Mouse (Mus musculus): Measurements from ENCODE around the gene Cdc25b.
A peak's percentile ranks its signal among the peaks of the same experiment; 100 is the strongest.
"Not testable (repeated sequence)": the region's sequence is repeated elsewhere in the genome, so short reads cannot be mapped to it uniquely, and the experiment has no call there.

Gene Cdc25b

DNA sequence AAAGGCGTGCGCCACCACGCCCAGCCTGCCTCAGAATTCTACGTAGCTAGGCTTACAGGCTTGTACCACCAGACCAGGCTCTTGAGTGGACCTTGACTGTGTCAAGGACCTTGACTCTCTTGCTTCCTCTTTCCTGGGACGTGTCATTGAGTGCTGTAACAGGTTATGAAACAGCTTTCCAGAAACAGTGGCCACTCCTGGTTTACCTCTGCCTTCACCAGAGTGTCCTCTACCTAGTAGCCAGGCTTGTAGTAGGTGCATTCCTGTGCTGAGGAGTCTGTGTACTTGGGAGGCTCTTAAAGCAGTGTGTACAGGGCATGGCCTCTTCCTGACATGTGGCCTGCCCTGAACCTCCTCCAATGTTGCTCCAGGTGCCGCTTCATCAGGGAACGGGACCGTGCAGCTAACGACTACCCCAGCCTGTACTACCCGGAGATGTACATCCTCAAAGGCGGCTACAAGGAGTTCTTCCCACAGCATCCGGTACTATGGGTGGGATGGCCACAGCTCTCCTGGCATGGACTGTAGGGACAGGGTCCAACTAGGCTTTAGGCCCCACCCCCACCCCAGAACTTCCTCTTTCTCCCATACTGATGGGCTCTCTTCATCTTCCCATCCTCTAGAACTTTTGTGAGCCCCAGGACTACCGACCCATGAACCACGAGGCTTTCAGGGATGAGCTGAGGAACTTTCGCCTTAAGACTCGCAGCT is 10.0 kb downstream of the Cdc25b start:
- no peak for DNase-seq

DNA sequence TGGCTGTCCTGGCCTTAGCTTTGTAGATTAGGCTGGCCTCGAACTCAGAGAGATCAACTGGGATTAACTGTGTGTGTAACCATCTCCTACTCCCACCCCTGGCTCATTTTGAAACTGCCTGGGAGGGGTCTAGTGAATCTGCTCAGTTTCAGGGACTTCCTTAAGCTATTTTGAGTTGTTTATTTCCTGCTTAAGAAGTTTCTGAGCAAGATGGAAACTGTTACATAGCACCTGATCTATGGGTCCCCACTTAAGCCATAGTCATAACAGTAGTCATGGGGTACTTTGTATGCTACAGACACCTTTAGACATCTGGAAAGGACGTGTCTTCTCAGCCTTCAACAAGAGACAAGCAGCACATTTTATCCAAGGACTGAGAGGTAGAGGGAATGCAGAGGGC is 14.0 kb downstream of the Cdc25b start:
- no peak for DNase-seq

DNA sequence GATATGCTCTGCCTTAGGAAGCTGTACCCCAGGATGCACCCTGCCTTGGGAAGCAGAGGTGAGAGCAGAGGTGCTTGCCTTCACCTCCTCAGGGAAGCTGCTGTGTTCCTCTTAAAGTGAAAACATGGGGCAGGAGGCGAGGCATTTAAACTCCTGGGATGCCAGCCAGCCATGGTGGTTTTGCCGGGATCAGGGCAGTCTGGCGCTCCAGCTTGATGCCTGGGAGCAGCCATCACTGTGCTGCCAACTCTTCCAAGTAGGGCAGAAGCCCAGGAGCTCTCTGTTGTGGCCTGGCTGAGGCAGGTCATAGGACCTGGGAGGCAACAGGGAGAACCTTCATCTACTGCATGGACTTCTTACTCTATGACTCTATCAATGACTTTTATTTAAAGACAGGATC is 14.5 kb downstream of the Cdc25b start:
- DNase-seq: no peak

DNA sequence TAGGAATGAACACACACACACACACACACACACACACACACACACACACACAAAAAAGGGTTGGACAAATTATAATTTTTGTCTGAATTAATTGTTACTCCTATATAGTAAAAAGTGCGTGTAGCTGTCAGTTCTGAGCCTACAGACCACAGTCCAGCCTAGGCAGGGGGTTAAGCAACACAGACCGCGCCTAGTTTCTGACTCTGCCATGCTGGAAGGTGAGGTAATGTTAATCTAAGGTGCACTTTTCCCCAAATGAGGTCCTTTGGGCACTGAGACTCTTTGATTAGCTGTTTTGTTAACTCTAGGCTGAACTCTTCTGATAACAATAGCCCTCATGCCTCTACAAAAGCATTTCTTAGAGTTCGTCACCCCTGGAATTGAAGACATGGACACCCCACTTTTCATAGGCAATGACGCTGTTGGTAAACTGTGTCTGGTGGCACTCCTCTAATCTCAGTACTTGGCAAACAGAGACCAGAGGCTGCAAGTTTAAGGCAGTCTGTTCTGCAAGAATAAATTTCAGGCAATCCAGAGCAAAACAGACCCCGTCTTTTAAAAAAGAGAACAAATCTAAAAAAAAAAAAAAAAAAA is 17.2 kb downstream of the Cdc25b start:
- DNase-seq: no peak

DNA sequence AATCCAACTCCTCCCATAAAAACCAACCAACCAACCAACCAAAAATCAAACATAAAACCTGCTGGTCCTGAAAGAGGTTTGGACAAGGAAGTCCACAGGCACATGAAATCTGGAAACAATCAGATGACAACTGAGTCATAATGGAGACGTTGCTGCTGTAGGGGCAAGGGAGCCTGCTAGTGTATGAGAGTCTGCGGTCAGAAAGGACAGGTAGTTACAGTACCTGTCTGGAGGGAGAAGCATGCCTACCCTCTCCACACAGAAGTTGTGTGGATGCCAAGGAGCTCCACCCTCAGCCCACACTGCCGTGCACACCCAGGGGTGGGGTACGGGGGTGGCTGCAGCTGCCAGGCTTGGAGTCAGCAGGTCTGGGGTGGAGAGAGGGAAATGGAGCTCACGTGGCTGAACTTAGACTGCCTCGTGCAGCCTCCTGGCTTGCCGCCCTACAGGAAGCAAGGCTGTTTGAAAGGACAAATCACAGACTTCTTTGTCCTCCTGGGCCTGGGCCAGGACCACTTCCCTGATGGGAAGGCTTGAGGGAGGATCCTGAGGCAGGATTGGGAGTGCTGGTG is 17.7 kb downstream of the Cdc25b start:
- peak; percentile 95 for DNase-seq

DNA sequence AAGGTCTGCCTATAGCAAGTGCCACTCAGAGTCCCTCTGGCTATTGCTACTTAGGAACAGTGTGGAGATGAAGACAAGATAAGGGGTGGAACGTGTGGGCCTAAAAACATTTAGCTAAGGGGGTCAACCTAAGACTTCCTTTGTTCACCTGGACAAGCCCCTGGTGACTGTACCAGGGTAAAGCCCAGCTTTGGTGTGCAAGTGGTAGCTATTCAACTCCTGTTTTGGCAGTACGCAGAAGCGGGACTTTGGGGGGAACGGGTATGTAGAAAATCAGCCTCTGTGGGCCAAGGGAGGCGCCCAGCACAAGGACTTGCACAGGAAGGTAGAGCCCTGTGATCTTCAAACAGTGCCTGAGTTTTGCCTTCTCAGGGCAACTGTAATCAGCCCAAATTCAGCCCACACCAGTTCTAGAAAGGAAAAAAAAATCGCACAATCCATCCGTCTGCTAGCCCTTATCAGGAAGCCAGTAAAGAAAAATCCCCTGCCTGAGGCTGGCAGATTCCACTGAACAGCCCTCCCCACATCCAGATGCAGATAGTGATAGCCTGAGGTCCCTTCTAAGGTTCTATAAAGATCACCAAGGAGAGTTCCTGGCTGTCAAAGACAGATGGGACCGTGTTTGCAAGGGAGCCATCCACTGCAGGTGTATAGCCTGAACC is 18.9 kb downstream of the Cdc25b start:
- DNase-seq: no peak

DNA sequence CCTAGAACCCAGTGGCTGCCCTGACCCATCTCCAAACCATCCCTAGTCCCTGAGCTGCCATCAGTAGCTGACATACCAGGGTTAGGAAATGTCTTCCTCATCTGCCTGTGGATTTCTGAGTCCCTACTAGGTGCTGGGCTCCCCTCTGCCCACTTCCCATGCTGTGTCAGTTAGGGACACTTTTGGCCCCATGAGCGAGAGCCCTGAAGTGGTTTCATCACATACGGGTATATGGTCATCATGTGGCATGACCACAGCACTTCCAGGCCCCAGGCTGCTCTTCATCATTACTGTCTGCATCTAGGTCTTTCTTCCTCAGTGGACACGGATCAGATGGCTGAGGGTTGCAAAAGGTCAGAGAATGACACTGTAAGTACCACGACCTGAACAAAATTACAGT is 20.0 kb downstream of the Cdc25b start, which contains the start of gene Ap5s1:
Ap5s1 (plus strand) TSS at position 301 of the 400 bp plus-strand sequence.
- DNase-seq: no peak

DNA sequence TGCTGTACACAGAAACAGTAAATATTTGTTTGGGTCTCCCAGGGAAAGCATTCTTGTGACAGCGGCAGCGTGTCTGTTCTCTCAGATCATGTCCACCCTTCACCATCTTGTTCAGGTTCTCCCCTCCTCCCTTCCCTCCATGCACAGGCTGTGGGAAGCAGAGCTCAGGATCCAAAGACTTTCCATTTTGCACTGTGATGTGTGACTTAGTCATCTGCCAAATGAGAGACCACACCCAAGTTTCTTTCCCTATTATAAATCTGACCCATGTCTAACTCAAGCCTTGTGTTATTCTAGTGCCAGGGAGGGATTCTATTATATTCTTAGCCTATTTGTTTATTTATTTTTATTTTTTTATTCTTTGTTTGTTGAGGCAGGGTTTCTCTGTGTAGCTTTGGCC is 21.6 kb downstream of the Cdc25b start:
- DNase-seq: no peak

DNA sequence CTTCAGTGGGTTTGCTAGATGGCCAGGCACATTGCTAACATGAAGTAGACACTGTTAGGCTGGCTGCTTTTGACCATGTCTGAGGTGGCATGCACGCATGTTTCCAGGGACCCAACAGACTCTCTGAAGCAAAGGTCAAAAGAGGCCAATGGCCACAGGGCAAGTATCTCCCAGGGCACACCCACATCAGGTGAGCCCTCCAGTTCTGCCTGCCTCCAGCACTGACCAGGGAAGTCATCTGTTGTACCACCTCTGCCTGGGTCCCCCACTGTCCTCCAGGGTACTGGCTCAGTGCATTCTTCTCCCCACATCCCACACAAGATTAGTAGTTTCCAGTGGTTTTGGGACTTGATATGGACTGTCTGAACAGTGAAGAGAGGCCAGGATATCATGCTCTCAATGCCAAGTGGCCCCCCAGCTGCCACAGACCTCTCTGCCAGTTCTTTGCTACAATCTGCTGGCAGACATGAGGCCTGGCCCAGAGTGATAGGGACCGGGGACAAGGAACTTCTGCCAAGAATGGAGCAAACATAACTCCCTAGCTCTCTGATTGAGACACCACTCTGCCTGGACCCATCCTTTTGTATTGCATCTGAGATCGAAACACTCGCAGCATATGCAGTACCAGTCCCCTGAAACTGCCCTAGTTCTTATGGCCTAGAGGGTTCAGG is 22.5 kb downstream of the Cdc25b start:
- DNase-seq: no peak

DNA sequence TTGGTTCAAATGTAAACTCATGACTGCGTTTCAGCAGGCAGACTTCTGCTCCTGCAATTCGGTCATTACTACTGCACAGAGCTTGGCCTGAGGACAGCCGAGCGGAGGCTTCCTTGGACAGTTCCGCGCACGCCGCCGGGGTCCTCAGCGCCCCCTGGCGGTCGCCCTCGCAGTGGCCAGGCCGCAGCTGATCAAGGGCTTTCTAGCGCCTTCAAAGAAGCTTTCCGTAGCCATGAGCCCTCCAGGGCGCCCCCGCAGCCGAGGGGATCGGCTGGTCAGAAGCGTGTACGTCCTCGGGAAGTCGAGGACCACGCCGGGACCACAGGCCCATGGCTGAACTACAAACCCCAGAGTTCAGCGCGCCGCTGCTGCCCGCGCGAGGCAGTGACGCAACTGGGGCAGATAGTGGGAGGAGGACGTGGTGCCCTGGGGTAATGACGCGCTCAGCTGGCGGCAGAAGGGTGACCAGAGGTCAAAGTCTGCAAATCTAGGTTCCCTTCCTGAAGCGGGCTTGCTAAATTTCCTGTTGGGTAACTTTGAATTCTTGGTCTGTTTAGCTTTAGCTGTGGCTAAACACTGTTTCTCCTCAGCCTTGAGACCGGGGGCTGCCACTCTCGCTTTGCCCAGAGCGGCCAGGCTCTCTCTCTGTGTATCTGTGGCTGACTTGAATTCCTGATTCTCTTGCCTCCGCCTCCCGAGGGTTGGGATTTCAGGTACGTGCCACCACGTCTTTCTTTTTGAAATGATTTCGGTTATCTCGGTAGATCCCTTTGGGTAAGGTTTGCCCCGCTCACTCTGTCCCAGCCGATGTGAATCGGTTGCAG is 23.4 kb downstream of the Cdc25b start:
- peak; percentile 98 for DNase-seq

DNA sequence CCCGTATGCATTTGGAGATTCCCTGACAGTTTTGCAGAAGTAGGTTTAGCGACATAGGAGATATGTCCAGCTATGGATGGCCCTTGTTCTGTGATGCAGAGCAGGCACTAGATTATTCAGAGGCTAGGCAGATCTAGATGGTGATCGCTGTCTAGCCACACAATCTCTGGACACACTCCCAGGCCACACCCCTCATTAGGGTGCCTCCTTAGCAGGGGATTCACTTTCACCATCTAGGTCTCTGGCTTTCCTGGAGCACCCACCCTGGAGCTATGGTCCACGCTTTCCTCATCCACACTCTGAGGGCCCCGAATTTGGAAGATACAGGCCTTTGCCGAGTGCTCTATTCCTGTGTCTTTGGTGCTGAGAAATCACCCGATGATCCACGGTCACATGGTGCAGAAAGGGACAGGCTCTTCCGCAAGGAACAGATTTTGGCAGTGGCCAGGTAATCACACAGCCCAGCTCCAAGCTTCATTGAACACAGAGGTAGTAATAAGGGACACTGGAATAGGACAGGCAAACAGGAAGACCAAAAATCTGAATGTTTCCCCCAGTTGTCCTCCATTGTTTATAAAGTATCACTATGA is 24.4 kb downstream of the Cdc25b start:
- DNase-seq: no peak

DNA sequence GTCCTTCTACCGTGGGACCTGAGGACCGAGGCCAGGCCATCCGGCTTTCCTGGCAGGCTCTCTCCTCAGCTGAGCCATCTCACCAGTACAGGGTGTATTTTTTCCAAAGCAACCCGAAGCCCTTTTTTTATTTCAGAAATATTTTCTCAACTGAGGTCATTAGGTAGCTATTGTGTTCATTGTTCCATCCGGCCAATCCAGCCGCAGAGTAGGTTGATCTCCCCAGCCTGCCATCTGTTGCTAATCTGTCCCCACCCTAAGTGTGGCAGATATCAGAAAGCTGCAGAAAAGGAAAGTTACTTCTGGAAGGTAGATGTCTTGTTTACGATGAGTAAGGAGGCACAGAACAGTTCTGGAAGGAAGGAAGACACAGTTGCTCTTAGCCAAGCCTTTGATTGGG is 27.0 kb downstream of the Cdc25b start:
- DNase-seq: no peak

DNA sequence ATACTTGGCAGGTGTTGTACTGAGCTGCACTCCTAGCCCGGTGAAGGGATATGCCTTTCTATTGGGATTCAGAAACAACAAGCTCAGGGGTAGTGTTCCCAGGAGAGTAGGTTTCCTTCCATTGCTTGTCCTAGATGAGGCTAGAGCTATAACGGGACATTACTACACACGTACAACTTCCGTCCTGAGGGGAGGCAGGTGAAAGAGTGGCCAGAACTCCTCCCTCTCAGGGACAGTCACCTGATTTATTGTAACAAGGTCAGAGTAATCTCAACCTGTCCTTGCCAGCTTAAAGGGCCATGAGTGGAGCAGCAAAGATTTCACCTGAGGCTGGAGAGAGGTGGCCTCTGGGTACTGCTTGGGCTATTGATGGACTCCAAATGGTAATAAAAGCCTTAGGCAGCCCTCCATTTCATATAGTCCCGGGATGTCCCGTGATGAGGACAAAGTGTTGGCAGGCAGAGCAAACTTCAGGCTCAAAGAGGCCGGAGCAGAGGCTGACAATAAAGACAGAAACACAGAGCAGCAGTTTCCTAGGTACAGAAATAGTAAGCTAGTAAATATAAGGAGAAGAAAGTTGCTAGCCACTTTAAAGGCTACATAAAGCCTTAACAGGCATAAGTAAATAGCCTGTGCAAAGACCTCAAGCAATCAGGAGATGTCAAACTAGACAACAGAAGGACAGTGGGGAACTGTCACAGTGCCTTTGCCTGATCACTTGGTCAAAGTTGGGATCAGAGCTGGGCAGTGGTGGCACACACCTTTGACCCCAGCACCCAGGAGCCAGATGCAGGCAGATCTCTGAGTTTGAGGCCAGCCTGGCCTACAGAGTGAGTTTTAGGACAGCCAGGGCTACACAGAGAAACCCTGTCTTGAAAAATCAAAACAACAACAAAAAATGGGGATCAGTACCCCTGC is 29.5 kb downstream of the Cdc25b start:
- no peak for DNase-seq

DNA sequence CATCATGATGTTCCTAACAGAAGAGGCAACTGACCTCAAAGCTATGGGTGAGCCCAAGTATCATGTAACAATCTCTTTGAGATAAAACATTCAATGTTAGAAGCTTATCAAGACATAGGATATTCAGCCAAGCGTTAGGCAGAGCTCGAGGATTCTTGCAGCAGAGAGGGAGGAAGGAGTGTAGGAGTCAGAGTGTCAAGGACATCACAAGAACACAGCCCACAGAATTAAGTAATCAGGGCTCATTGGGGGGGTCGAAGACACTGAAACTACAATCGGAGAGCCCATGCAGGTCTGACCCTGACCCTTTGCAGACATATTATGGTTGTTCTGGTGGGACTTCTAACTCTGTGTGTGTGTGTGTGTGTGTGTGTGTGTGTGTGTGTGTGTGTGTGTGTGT is 33.3 kb downstream of the Cdc25b start:
- no peak for DNase-seq

DNA sequence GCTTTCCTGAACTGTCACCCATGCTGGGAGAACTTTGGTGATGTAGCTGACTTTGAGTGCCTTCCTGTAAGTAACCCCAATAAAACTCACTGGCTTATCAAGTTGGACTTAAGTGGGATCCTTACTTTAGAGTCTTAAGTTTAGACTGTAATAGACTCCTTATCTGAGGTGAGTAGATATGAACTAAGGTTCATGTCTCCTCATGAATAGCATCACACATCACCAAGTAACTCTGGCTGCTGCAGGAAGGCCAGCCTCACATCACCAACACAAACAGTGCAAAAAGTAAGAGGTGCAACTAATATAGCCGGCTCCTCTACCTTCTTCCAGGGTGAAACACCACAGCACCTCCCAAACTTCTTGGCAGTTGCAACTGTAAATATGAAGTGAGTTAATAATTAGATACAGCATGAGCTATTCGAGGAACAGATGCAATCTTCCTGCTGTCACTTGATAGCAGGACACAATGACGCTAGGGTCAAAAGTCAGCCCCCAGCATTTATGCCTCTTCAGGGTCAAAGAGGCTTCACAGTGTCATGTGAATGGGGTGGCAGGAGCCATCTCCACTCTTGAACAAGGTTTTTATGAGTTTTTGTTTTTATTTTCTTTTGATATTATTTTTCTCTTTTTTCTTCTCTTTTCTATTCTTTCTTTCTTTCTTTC is 35.2 kb downstream of the Cdc25b start:
- no peak for DNase-seq

DNA sequence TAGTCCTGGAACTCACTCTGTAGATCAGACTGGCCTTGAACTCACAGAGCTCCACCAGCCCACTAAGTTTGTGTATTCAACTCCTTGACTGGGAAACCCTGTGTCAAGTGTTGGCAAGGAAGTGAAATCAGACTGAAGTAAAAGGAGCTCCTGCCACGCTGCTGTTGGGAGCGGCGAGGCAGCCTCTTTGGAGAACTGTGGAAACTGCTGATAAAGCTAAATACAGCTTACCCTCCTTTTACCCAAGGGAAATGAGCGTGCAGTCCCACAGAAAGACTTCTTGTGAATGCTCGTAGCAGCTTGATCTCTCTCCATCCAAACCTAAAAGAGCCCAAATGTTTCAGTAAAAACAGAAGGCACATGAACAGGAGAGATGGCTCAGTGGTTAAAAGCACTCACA is 35.8 kb downstream of the Cdc25b start:
- DNase-seq: no peak

DNA sequence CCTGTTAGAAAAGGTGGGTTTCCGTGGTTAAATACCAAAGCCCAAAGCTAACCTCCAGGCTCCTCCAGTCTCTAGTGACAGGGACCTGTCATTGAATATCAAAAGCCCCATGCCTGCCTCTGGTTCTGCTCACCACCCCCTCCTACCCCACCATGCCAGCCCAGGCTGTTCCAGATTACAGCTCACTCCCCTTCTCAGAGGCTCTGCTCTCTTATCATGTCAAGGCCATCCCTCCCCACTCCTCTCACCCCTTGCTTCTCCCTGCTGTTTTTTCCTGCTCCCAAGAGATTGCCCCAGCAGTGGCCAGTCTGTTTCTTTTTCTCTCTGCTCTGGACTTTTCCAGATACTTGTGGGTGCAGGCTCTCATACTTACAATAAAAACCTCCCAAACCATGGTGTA is 36.8 kb downstream of the Cdc25b start:
- DNase-seq: no peak

DNA sequence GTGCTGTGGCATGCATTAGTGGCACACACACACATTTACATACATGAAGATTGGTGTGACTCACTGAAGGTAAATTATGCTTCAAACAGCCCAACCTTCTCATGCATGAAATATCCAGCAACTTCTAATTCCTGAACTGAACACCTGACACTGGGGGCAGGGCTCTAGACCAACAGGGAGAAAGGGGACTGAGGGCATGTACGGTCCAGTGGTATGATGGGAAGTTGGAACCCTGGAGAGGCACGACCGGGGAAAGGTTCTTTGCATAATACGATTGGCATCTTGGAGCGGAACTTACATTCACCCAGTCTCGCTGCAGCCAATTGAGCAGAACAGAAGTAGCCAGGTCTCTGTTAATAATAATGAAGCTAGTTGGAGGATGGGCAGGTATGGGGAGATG is 38.4 kb downstream of the Cdc25b start:
- peak; percentile 63 for DNase-seq

DNA sequence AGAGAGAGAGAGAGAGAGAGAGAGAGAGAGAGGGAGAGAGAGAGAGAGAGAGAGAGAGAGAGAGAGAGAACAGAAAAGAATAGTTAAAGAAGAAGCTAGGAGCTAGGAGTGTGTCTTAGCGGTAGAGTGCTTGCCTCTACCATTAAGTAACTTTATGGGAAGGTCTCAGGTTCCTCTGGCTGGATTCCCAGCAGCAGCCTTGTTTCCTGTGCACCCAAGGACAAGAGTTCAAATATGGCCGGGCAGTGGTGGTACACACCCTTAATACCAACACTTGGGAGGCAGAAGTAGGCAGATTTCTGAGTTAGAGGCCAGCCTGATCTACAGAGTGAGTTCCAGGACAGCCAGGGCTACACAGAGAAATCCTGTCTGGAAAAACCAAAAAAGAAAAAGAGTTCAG is 39.9 kb downstream of the Cdc25b start:
- not testable (repeated sequence) for DNase-seq

DNA sequence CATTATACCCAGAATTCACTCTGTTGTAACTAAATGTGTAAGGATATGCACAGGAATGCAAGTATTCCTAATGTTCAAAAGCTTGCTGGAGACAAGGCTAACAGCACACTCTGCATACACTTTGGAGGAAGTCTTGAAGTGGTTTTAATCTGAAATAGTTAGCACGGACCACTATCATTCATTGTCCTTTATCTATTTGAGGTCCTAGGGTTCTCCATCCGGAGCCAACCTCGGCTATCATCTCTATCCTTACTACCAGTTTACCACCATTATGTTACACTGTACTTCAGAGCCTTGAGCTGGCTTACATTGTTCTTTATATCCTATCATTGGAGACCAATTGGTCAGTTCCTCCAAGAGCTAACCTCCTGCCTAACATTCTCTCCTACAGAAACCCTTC is 40.5 kb downstream of the Cdc25b start:
- no peak for DNase-seq
